Mouse (Mus musculus) C2C12 (cell line): ENCODE results near the gene Cklf. TPM values are rescaled to one million over a fixed set of nuclear protein-coding genes. Genes with fewer than 3 reads are reported as not detected.
"Not testable (repeated sequence)": the region's sequence is repeated elsewhere in the genome, so short reads cannot be mapped to it uniquely, and the experiment has no call there.

Source experiments
- H3K27me3 ChIP-seq: one replicate; pipeline ENCODE4 v1.6.1; 2011; ENCODE audit not compliant: control insufficient read depth, insufficient read depth, insufficient read length
- H3K36me3 ChIP-seq: one replicate; pipeline ENCODE4 v1.6.1; 2011; ENCODE audit not compliant: control insufficient read depth, insufficient read depth
- H3K4me3 ChIP-seq: one replicate; pipeline ENCODE4 v1.5.1; 2011; ENCODE audit warnings: mild to moderate bottlenecking, control low read depth; ENCODE audit not compliant: poor library complexity, insufficient read depth, severe bottlenecking
- H3K79me2 ChIP-seq: one replicate; pipeline ENCODE4 v1.6.1; 2011; ENCODE audit not compliant: control insufficient read depth, insufficient read depth
- H3K79me3 ChIP-seq: one replicate; pipeline ENCODE4 v1.6.1; 2011; ENCODE audit warnings: low read depth, control low read depth
- H3ac ChIP-seq: one replicate; pipeline ENCODE3; 2011; ENCODE audit warnings: low read depth; ENCODE audit not compliant: control insufficient read depth, insufficient read length
- CEBPB ChIP-seq: IDR thresholded peaks from one replicate; pipeline ENCODE4 v1.6.1; 2011; ENCODE audit warnings: low read depth, mild to moderate bottlenecking, control low read depth, moderate library complexity
- CTCF ChIP-seq: IDR thresholded peaks from one replicate; pipeline ENCODE4 v1.5.1; 2011; ENCODE audit not compliant: control insufficient read depth, insufficient read depth, insufficient read length
- FOSL1 ChIP-seq: IDR thresholded peaks from one replicate; pipeline ENCODE4 v1.8.0; 2011; ENCODE audit warnings: mild to moderate bottlenecking, low read length; ENCODE audit not compliant: poor library complexity, insufficient read depth, severe bottlenecking
- MAX ChIP-seq: IDR thresholded peaks from one replicate; pipeline ENCODE4 v1.6.1; 2011; ENCODE audit warnings: mild to moderate bottlenecking, control low read depth
- MYOD1 ChIP-seq: IDR thresholded peaks from one replicate; pipeline ENCODE4 v1.6.1; 2011; ENCODE audit warnings: low read depth; ENCODE audit not compliant: control insufficient read depth, insufficient read length
- MYOG ChIP-seq: IDR thresholded peaks from one replicate; pipeline ENCODE4 v1.6.1; 2011; ENCODE audit not compliant: control insufficient read depth, insufficient read length; ENCODE audit errors: extremely low read depth
- USF1 ChIP-seq: IDR thresholded peaks from one replicate; pipeline ENCODE4 v1.6.1; 2011; ENCODE audit warnings: low read depth, mild to moderate bottlenecking, control low read depth, moderate library complexity
- polyA plus RNA-seq: library from polyadenylated mRNA; unstranded; fragments of >200 nt; fragmentation: generic; extraction: Trizol; gene quantifications from one replicate; pipeline ENCODE4 v1.2.1, GENCODE M21; 2012; ENCODE audit warnings: missing spikeins

Cklf gene
- polyA plus RNA-seq, 1 experiment: 19.4 TPM

DNA sequence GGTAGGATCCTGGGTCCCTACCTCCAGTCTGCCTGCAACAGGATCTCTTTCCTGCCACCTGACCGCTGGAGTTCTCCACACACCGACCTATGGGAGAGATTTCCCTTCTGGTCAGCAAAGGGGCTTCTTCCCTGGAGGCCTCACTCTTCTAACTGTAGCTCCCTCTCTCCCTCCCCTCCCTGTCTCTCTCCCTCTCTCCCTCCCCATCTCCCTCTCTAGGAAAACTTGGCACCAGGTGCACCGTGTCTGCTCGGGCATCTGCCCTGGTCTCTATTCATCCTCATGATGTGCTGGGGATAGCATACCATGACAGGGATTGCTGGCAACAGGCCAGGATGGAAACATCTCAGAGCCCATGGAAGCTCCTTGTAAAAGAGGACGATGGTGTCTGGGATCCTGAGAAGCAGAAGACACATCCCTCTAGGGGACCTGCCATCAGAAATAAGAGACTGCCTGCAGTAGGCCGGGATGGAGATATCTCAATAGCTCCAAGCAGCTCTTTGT, 18.3 kb downstream of the Cklf start:
- TF ChIP-seq CTCF (no peak), USF1 (no peak), MYOG (no peak), MAX (no peak), FOSL1 (no peak), MYOD1 (no peak), CEBPB (no peak)
- no peaks in the 10 kb centered on the region for H3K79me3 ChIP-seq
- no peaks in the 10 kb centered on the region for H3K79me2 ChIP-seq
- H3K4me3 ChIP-seq: no peak overlapping the region
- no peaks in the 10 kb centered on the region for H3K36me3 ChIP-seq
- H3K27me3 ChIP-seq: no peaks in the 10 kb centered on the region
- H3ac ChIP-seq: no peak overlapping the region

- not testable (repeated sequence) for H3K36me3 ChIP-seq, H3K27me3 ChIP-seq, H3K4me3 ChIP-seq, H3ac ChIP-seq, H3K79me3 ChIP-seq, H3K79me2 ChIP-seq
These were observed 42.4 kb downstream of the Cklf start, which contains the start of gene Cmtm2a for GRCm38 (mm10) chr8:104293081-104293480. Cmtm2a (minus strand) TSS chr8:104293181.

DNA sequence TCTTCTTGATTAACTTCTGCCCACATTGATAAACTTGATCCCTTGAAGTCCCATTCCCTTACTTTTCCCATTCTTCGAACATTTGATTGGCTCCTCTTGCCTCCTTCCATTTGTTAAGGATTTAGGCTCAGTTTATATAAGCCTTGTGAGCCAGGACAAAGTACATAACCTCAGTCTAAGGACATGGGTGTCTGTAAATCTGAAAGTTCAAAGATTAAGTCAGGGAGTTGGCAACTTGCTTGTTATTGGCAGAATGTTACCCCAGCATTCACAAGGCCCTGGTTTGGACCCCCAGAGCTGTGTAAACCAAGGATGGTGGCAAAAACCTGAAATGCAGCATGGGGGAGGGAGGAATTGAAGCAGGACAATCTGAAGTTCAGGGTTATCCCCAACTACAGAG, 43.7 kb downstream of the Cklf start:
- no peak overlapping the region for H3ac ChIP-seq
- no peaks in the 10 kb centered on the region for H3K79me2 ChIP-seq
- no peak overlapping the region for H3K4me3 ChIP-seq
- H3K79me3 ChIP-seq: no peaks in the 10 kb centered on the region
- no peak for TF ChIP-seq CTCF
- no peak for TF ChIP-seq MAX
- no peak for TF ChIP-seq CEBPB
- TF ChIP-seq MYOG: no peak
- TF ChIP-seq FOSL1: no peak
- TF ChIP-seq MYOD1: no peak
- no peak for TF ChIP-seq USF1
- peaks cover 5% of the 10 kb centered on the region for H3K27me3 ChIP-seq
- no peaks in the 10 kb centered on the region for H3K36me3 ChIP-seq

GRCm38 (mm10) chr8:104301577-104301976, 50.9 kb downstream of the Cklf start:
- not testable (repeated sequence) for H3K79me3 ChIP-seq, H3K4me3 ChIP-seq, H3K79me2 ChIP-seq, H3ac ChIP-seq, H3K36me3 ChIP-seq, H3K27me3 ChIP-seq

- not testable (repeated sequence) for H3ac ChIP-seq, H3K27me3 ChIP-seq, H3K36me3 ChIP-seq, H3K79me3 ChIP-seq, H3K4me3 ChIP-seq, H3K79me2 ChIP-seq
These were observed 51.9 kb downstream of the Cklf start for GRCm38 (mm10) chr8:104302536-104302935.

DNA sequence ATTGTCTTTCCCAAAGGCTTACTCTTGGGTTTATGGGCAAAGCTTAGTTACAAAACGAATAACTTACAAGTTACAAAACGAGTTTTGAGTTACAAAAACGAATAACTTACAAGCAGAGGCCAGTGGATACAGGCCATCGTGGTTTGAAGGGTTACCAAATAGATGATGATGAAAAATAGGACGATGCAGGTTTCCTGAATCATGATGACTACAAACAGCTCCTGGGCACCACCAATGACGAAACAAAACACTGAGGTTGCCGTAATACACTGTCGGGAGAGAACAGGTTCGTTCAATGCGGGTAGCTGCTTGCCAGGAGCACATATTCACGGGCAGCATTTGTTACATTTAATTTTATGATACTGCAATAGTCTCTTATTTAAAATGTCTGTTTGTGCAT, 54.3 kb downstream of the Cklf start:
- no peak for TF ChIP-seq USF1
- TF ChIP-seq CTCF: no peak
- TF ChIP-seq CEBPB: no peak
- TF ChIP-seq MAX: no peak
- TF ChIP-seq MYOG: no peak
- no peak for TF ChIP-seq MYOD1
- no peaks in the 10 kb centered on the region for H3K36me3 ChIP-seq
- H3K79me2 ChIP-seq: no peaks in the 10 kb centered on the region
- H3K79me3 ChIP-seq: no peaks in the 10 kb centered on the region
- no peak overlapping the region for H3K4me3 ChIP-seq
- H3K27me3 ChIP-seq: peaks cover 4% of the 10 kb centered on the region
- no peak overlapping the region for H3ac ChIP-seq

- H3K79me3 ChIP-seq, H3ac ChIP-seq, H3K4me3 ChIP-seq, H3K79me2 ChIP-seq, H3K36me3 ChIP-seq: not testable (repeated sequence)
- peaks cover 17% of the 10 kb centered on the region for H3K27me3 ChIP-seq
These were observed 57.7 kb downstream of the Cklf start for GRCm38 (mm10) chr8:104308341-104308740.

- H3K4me3 ChIP-seq, H3K79me2 ChIP-seq, H3K36me3 ChIP-seq, H3K79me3 ChIP-seq, H3ac ChIP-seq: not testable (repeated sequence)
- peaks cover 17% of the 10 kb centered on the region for H3K27me3 ChIP-seq
These were observed 58.9 kb downstream of the Cklf start, which contains the start of the genes Gm45711 and Cmtm1 for GRCm38 (mm10) chr8:104309441-104310155. Gm45711 (minus strand) TSS chr8:104310081. Cmtm1 (minus strand) TSS chr8:104310145.

DNA sequence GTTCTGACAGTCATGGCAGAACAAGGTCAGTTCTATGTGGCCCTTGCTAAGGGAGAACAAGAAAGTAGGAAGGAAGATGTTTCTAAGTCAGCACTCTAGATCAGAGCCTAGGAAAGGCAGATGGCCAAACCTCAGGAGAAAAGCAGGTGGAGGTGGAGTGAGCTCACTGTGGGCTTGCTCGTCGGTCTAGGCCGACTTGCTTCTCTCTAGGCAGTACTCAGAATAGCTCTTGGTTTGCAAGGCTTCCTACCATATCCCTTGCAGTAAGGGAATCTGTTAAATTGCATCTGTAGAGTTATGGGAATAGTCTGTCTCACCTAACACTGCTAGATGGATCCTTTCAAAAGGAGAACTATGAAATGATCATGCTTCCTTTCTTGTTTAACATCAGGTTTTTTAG, 61.4 kb downstream of the Cklf start:
- not testable (repeated sequence) for H3K79me2 ChIP-seq, H3K79me3 ChIP-seq, H3K36me3 ChIP-seq, H3K4me3 ChIP-seq, H3ac ChIP-seq
- peaks cover 17% of the 10 kb centered on the region for H3K27me3 ChIP-seq
